Mouse (Mus musculus) megakaryocyte, adult 5-6 weeks (primary cell): ENCODE results near the gene AI661453. TPM values are rescaled to one million over a fixed set of nuclear protein-coding genes. Genes with fewer than 3 reads are reported as not detected.

Experiments
- ATAC-seq: 2 replicates; pipeline ENCODE4 v1.8.0; 2016; ENCODE audit warnings: mild to moderate bottlenecking, inconsistent platforms; ENCODE audit not compliant: poor library complexity, severe bottlenecking
- total RNA-seq, 2 experiments: library from RNA; stranded (forward) in 1 of 2; stranded (reverse) in 1 of 2; fragments of 153-499, 151-499 nt in 1 of 2; fragments of 221-1000, 200-1000 nt in 1 of 2; gene quantifications; 2 replicates each; pipeline versions ENCODE4 v1.2.3 to v1.2.4; 2015 to 2017

The AI661453 gene
- total RNA-seq, 2 experiments from 2014 or later, result 0.38 TPM; not detected in 1

DNA sequence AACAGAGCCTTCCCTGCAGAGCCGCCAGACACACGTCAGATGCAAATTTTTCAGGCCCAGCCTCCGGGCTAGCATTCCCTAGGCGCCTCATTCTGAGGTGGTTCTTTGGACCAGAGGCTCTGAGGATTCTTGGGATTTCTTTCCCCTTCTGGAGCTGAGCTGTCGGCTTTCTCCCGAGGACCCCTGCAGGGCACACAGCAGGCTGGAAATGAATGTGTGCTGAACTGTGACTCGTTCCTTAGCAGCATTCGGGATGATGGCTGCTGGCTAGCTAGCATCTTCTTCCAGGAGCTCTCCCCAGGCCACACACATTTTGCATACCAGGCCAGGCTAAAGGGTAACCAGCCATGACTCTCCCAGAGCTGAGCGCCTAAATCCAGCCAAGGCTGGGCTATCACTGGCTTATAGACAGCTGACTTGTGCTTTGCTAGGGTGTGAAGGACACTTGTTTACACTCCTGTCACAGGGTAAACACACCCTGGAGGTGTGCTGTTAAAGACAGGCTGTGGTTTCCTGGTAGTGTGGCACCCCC, 4.0 kb downstream of the AI661453 start:
- ATAC-seq, result no peak

DNA sequence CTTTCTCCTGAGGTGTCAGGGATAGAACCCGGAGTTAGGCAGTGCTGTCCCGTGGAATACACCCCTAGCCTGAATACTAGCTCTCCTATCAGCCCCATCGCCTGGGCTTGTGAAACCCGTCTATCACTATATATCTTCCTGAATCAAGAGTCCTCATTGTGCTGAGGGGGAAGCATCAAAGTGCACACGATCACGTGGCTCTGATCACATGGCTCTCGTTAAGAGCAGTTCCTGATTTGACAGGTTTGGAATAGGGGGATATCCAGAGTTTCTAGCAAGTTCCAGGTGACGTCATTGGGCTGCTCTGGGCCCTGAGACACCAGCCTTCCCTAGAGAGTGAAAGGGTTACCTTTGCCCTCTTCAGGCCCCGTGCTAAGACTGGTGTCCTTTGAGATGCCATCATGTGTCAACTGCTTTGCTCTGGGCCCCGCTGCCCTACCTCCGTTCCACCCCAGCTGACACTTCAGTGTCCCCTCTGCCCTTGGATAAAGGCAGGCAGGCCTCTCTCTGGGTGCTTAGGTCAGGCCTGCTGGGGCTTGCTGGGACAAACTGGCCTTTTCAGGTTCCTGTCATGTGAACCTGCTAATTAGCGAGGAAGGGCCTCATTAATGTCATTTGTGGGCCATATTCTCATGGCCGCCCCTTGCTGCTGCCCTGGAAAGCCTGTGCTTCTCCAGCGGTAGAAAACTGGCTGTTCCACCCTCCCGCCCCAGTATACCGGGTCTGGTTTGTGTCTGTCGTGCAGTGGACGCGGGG, 5.1 kb downstream of the AI661453 start:
- peak; percentile 20; the same call in 1 of the 2 replicates for ATAC-seq

DNA sequence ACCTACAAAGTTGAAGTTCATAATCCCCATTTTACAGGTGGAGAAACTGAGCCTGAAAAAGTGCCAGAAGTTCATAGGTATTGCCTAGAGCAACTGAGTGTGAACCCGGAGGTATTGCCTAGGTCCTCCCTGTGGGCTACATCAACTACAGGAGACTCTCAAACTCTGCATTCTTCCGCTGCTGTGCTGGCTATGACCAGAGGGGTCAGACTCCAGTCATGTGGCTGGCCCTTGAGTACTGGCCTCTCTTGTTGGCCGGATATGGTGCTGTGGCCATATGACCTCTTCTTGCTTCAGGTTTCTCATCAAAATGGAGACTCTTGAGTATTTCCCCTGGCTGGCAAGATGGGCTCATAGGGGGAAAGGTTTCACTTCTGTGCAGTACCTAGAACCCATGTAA, 5.9 kb downstream of the AI661453 start:
- ATAC-seq, result no peak

DNA sequence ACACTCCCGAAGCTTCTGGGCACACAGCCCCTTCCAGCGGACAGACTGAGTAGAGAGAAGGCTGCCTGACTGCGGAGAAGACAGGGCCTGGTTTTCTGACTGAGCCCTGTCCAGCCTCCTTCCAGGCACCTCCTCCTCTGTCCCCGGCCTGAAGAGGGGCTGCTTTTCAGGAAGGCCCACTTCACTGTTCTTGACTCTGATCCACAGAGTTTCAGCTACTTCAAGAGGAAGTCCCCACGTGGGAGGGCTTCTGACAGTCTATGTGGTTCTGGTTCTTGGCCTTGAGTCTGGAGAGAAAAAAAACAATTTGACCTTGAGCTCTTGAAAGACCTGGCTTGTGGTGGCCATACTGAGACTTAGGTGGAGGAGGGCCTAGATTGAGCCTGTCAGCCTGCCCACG, 7.7 kb downstream of the AI661453 start:
- ATAC-seq, result no peak

DNA sequence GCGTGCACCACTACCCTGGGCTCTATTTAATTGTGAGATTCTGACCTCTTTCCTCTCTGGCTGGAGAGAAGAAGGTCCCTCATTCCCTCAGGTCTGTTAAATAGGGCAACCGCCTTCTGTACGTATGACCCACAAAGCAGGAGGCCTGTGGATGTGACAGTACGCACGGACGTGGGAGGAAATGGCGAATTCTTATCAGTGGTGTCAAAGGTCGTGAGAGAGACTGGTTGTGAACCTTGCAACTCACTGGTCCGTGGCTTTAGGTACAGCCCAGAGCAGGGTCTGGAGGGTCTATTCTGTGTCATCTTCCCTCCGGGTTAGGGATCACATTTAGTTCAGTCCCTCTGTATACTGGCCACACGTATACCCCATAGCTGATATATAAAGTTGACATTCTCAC, 9.1 kb downstream of the AI661453 start:
- no peak for ATAC-seq

DNA sequence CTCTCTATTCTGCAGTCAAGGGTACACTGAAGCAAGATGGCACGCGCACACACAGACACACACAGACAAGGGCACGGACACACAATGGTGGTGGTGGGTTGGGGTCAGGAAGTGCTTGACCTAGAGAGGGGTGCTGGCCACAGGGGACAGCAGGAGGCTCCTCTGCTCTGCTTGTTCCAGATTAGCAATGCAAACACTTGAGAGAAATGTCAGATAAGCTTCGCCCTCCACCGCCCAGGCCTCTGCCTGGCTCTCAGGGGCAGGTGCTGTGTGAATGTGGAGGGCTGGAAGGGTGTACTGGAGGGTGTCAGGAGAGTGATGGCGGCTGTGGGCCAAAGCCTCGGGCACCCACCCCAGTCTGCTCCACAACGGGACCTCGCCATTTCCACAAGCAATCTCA, 9.6 kb downstream of the AI661453 start:
- no peak for ATAC-seq

DNA sequence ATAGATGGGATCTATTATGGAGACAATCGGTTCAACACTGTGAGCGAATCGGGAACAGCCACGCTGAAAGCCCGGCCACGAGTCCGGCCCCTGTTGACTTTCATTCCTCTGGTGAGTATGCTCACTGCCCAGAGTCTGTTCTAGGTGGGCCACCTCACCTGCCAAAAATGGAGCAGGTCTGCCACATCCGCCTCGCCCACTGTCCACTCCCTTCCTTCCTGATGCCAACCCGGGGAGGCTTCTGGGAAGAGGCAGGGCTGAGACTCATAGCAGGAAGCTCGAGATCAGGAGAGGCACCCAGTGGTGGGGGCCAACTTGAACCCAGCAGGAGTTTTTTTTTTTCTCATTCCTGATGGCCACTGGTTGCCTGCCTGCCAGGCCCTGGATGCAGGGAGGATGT, 10.1 kb downstream of the AI661453 start:
- no peak for ATAC-seq

DNA sequence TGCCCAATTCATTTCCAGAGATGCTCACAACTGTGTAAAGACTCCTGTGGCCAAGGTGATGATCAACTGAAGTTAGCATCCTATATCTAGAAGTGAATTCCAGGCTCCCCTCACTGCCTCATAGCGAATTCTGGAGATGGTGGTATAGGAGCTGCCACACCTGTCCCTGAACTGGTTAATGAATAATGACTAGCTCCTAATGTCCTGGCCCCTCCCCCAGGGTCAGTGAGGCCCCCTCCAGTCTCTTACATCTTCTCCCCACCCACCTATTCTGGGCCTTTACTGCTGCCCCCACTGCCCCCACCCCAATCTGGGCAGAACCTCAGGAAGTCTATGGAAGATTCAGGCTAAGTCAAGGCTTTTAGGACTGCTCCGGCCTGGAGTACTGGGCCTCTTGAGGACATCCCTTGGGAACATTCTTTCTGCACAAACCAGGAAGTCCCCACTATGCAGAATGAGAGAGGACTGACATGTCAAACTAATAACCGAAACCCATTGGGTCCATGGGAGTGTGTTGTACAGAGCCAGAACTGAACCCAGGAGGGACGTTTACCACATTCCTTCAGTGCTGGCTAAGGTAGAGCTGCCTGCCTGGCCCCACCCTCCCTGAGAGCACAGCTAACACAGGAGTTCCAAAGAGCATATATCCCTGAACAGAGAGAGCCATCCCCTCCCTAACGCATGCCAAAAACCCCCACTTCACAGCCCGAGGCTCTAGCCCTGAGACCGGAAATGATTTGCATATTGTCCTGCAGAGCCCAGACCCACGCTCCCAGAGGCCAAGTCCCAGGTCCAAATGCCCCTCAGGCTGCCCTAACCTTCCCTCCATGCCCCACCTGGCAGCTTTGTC, 12.3 kb downstream of the AI661453 start:
- ATAC-seq, result no peak

DNA sequence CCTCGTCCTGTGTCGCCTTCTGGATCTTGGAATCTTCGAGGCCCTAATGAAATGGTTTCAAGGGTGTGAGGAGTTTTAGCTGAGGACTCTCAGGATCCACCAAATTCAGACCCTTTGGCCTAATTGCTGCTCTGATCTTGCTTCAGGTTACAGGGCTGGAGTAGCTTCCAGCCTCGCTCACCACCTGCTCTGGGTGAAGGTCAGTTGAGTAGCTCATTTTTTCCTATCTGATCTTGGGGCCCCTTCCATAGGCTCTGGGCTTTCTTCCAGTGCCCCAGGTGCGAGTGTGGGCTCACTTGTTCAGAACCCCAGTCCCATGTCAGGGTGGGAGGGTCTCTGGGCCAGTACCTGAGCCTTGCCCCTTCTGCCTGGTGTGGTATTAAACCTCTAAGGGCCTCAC, 13.0 kb downstream of the AI661453 start:
- ATAC-seq, result no peak

DNA sequence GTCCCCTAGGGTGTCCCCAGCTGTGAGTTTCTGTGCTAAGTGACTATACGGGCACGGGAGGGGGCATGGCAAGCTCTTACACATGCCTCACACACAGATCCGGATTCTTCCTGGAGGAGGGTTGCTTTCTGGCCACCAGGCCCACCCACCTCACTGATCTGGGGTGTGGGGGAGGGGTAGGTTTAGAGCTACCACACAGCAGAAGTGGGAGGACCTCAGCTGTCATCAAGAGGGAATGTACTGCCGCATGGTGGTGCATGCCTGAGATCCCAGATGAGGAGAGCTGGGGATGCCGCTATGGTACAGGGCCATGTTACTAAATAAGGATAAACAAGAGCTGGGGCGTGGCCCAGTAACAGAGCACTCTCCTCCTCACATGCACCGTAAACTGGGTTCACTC, 13.8 kb downstream of the AI661453 start:
- no peak for ATAC-seq

DNA sequence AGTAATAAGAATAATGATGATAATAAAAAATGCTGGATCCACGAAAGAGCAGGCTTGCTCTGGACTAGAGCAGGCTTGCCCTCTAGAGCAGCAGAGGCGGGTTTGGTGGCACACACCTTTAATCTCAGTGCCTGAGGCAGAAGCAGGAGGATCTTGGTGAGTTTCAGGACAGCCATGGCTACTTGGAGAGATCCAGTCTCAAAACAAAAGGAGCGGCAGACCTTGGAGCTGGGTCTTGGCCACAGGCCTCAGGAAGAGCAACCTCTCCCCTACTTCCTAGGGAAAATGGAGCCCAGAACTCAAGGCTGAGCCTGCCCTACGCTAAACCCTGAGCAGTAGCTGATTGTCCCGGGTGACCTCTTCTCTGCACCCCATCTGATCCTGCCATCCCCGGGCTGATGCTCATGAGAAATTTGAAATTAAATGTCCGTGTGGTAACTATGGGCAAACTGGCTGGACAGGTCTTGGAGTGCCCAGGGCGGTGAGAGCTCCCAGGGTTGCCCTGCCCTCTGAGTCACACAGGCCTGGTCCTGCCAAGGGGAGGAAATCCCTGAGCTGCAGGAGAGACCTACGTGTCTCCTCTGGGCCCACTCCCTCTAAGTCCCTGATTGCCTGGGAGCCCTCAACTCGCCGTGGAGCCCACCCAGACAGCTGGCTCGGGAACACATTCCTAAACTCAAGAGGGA, 14.6 kb downstream of the AI661453 start:
- no peak for ATAC-seq

DNA sequence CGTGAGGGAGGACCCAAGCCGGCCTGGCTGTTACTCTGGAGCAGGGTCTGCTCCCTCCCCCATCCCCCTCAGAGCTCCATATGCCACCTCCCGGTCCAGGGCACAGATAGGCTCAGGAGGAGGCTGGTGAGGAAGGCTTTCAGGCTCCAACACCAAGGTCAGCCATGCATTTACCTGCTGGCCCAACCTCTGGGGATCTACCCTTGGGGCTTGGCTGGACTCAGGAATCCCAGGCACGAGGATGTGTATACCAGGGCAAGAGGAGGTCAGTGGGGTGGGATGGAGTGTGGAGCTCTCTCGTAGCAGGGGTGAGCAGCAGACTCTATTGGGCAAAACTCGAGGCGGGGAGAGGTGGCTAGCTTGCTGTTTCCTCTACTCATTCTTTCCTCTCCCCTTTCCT, 16.5 kb downstream of the AI661453 start:
- ATAC-seq, result no peak

DNA sequence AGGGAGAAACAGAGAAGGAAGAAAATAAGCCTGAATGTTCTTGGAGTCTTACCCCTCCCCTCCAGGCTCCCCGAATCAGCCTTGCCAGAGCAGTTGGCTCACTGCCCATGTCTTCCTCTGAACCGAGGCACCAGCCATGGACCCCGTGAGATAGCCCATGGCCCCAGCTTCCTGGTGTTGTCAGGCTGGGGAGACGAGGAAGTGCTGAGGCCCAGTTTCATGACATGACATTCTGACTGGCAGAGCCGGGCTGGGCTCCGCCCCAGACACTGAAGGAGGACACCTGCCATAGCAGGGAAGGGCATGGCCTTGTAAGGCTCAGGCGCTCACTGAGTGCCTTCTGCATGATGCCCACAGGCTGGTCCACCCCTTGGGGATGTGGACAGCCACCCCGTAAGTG, 18.3 kb downstream of the AI661453 start:
- ATAC-seq, result peak; percentile 94

DNA sequence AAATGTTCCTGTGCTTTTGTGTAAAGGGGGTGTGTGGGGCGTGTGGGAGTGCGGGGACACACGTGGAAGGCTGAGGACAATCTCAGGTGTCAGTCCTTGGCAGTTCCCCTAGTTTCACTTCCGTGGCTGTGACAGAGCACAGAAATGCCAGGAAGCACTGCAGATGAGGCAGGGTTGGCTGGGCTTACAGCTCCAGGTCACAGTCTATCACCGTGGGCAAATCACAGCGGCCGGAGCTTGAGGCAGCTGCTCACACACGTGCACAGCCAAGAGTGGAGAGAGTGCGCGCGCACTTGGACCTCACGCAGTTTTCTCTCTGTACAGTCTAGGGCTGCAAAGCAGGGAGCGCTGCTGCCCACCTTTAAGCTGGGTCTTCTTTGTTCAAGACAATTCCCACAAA, 21.9 kb downstream of the AI661453 start:
- no peak for ATAC-seq

DNA sequence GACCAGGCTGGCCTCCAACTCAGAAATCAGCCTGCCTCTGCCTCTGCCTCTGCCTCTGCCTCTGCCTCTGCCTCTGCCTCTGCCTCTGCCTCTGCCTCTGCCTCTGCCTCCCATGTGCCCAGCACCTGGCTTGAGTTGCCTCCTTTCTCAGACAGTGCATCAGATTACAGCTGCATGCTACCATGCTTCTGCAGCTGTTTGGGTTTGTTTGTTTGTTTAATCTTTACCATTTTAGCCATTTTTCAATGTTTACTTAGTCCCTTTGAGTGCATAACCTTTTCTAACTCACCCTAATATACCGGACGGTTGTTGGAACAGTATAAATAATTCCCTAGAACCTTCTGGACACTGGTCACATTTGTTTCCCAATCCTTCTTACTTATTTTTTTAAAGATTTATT, 22.5 kb downstream of the AI661453 start:
- ATAC-seq, result no peak

DNA sequence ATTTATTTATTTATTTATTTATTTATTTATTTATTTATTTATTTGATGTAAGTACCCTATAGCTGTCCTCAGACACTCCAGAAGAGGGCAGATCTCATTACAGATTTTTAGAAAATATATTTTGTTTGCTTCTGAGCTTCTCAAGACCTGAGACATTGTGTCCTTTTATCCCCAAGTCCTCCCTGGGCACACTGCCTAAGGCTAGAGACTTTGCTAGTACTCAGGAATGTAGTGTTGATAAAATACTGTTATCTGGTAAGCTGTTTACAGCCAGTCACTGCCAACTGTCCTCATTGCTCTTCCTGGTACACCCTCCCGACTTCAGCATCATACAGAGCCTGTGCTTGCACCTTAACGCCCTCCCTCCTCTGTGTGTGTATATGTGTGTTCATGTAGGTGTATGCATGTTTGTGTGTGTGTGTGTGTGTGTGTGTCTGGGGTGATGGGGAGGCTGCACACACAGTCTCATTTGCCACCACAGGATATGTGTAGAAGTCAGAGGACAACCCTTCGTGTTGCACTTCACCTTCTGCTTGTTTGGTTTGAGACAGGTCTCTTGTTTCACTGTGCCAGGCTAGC, 23.0 kb downstream of the AI661453 start:
- ATAC-seq, result no peak

DNA sequence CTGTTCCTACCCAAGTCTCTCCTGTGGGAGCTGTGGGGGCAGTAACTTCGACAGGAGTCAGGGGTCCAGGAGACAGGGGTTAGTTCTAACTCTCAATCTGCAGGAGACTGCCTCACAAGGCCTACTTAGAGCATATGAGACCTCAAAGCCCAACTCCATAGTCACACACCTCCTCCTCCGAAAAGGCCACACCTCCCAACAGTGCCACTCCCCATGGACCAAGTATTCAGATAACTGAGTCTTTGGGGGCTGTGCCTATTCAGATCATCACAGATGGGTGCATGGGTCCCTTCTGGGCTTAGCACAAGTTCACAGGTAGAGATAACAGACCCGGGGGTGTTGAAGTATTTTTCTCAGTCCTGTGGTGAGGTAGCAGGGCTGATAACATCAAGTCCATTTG, 25.3 kb downstream of the AI661453 start:
- no peak for ATAC-seq

DNA sequence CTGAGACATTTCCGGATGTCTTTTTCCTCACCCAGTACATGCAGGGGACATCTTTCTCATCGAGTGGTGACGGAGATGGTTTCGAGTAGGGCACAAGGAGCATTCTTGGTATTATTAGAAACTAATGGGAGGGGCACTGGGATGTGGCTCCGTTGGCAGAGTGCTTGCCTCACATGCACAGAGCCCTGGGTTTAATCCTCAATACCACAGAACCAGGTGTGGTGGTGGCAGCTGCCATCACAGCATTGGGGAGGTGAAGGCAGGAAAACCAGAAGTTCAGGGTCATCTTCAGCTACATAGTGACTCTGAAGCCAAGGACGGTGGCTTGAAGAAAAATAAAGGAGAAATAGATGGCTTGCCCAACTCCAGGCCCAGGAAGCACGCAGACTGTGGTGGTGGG, 25.8 kb downstream of the AI661453 start:
- ATAC-seq, result no peak

DNA sequence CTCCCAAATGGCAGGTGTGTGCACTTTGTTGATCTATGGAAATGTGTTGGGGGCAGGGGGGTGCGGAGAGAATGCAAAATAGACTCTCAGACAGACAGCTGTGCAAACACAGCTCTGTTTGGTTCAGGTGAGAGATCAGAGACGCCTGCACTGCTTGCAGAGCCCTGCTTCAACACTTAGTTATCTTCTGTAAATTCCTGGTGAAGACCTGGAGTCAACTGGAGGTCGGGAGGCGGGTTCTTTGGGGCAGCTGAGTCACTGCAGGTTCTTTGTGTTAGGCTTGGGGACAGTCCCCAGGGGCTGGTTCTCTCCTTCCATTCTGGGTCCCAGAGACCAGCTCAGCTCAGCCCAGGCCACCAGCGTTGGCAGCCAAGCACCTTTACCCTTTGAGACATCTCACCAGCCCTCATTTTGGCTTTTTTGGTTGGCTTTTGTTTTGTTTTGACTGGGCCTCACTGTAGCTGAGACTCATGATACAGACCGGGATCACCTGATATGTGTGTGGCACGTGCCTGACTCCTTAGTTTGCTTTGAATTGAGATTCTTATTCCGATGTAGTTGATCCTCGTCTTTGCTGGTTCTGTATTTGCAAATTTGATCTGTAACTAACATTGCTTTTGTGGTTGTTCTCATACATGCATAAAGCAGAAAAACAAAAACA, 26.4 kb downstream of the AI661453 start:
- ATAC-seq, result no peak

DNA sequence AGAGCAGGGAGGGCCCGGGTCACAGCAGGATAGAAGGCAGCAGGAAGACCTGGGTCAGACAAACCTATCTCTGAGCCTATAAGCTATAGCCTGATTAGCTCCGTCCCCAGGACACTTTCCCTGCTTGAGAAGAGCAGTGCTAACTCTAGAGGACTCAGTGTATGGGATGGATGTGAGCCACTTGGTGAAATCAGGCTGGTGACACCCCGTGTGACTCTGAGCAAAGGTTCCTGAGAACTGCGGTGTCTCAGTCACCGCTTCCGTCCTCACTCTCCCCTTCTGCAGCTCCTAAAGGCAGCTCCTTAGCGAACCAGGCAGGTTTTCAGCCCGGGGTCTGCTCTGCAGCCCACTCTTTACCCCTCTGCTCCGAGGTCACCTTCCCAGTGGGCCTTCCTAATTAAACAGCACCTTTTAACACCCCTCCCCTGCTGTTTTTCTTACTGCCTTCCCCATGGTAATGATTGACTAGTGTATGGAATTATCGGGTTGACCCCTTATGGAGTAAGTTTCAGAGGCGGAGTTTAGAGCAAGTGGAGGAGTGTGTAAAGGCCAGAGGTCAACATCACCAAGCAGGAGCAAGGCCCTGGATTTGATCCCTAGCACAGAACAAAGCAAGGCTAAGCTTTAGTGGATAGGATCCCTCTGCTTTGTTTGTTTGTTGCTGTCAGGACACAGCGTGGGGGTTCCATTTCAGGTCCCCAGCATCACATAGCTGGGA, 28.0 kb downstream of the AI661453 start:
- ATAC-seq, result no peak
